Mouse (Mus musculus): ENCODE data around the gene Slc38a3. TPM values are rescaled to one million over a fixed set of nuclear protein-coding genes. Genes with fewer than 3 reads are reported as not detected.

Slc38a3 gene
- total and polyA plus RNA-seq, 3 experiments, result not detected

DNA sequence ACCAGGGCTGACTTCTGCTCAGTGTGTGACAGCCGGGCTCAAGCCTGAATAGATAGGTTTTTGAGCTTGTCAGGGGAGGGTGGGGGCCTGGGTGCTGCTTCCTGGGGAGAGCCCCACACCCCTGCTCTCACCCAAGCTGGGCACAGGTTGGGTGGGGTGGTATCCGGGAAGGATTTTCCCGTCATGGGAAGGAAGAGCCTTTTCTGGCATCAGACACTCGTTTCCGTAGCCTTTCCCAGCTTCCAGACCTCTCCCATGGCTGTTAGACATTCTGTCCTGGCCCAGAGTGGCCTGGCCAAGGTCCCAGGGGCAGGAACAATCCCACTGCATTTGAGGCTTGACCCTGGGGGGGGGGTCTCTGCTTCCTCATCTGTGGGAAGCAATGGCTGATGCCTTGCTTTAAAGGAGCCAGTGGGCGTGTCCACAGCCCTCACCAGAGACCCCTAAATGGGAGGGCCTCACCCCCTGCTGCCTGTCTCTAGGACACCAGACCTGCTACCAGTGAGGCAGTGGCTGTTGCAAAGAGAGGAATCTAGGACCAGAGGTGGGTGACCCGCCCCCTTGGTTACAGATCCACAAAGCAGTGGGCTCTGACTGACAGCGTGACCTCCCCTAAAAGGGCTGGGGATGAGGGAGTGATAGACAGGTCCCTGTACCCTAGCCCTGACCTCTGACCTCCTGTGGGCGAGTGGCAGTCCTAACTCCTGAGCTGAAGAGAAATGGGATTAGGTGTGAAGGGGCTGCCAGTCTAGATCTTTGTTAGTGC is 27.7 kb upstream of the Slc38a3 start:
- Histone ChIP-seq H3K9ac (ENCODE audit: control insufficient read depth, low read depth, low read length, poor library complexity, severe bottlenecking) (no peak overlapping the region), H3K36me3 (ENCODE audit: control insufficient read depth in 1 of 2, insufficient read depth in 2 of 2, low read length in 2 of 2) (no peaks in the 10 kb centered on the region), H3K4me1 (ENCODE audit: control insufficient read depth in 1 of 2, insufficient read depth in 2 of 2, low read length in 2 of 2) (no peaks in the 10 kb centered on the region), H3K4me3 (ENCODE audit: control insufficient read depth in 1 of 2, insufficient read depth in 1 of 2, low read depth in 2 of 2, low read length in 2 of 2) (no peak overlapping the region), H3K79me2 (ENCODE audit: control insufficient read depth, insufficient read depth, low read length, poor library complexity) (no peaks in the 10 kb centered on the region), H3K27me3 (ENCODE audit: control insufficient read depth in 1 of 2, insufficient read depth in 2 of 2, low read length in 2 of 2) (peaks cover 9 to 10% of the 10 kb centered on the region in 2 experiments; a peak in 3 of 4 replicates), H3K9me3 (replicated peaks; ENCODE audit: insufficient read depth, low read length) (no peaks in the 10 kb centered on the region), H3K27ac (ENCODE audit: control insufficient read depth, low read depth, low read length) (no peak overlapping the region)
- no peak for TF ChIP-seq ZMIZ1 (IDR thresholded peaks at IDR 0.05; ENCODE audit: low read depth, low read length)
- no peak for TF ChIP-seq POLR2AphosphoS5 (IDR thresholded peaks at IDR 0.05; ENCODE audit: borderline replicate concordance, low read depth, low read length)
- no peak for TF ChIP-seq EP300 (IDR thresholded peaks at IDR 0.05; ENCODE audit: low read depth in 1 of 2, low read length in 2 of 2)
- no peak for TF ChIP-seq RCOR1 (IDR thresholded peaks at IDR 0.05; ENCODE audit: low read depth, low read length)
- no peak for TF ChIP-seq ELF1 (IDR thresholded peaks at IDR 0.05; ENCODE audit: low read depth, low read length)
- TF ChIP-seq ETS1 (IDR thresholded peaks at IDR 0.05; ENCODE audit: low read depth, low read length), result no peak
- no peak for TF ChIP-seq POLR2A (IDR thresholded peaks at IDR 0.05; ENCODE audit: control insufficient read depth in 1 of 2, insufficient read depth in 1 of 2, low read depth in 1 of 2, low read length in 2 of 2, poor library complexity in 1 of 2)
- no peak for TF ChIP-seq CHD2 (IDR thresholded peaks at IDR 0.05; ENCODE audit: low read length)
- TF ChIP-seq CTCF (IDR thresholded peaks at IDR 0.05 in 2 of 3, conservative IDR thresholded peaks at IDR 0.05 in 1 of 3; ENCODE audit: control insufficient read depth in 1 of 3, insufficient read depth in 1 of 3, low read depth in 2 of 3, low read length in 3 of 3, poor library complexity in 1 of 3, severe bottlenecking in 1 of 3), result no peak
- no peak for DNase-seq (ENCODE audit: low read depth, low spot score)

- Histone ChIP-seq H3K9me3 (replicated peaks; ENCODE audit: insufficient read depth, low read length) (no peaks in the 10 kb centered on the region), H3K9ac (ENCODE audit: control insufficient read depth, low read depth, low read length, poor library complexity, severe bottlenecking) (no peak overlapping the region), H3K4me1 (ENCODE audit: control insufficient read depth in 1 of 2, insufficient read depth in 2 of 2, low read length in 2 of 2) (no peaks in the 10 kb centered on the region), H3K27me3 (ENCODE audit: control insufficient read depth in 1 of 2, insufficient read depth in 2 of 2, low read length in 2 of 2) (peaks cover 5 to 10% of the 10 kb centered on the region in 2 experiments; a peak in 3 of 4 replicates), H3K36me3 (ENCODE audit: control insufficient read depth in 1 of 2, insufficient read depth in 2 of 2, low read length in 2 of 2) (no peaks in the 10 kb centered on the region), H3K4me3 (ENCODE audit: control insufficient read depth in 1 of 2, insufficient read depth in 1 of 2, low read depth in 2 of 2, low read length in 2 of 2) (no peak overlapping the region), H3K79me2 (ENCODE audit: control insufficient read depth, insufficient read depth, low read length, poor library complexity) (no peaks in the 10 kb centered on the region), H3K27ac (ENCODE audit: control insufficient read depth, low read depth, low read length) (no peak overlapping the region)
- DNase-seq (ENCODE audit: low read depth, low spot score), result no peak
- no peak for TF ChIP-seq ZMIZ1 (IDR thresholded peaks at IDR 0.05; ENCODE audit: low read depth, low read length)
- no peak for TF ChIP-seq TAL1 (IDR thresholded peaks at IDR 0.05; ENCODE audit: low read length)
Measured at GRCm38 (mm10) chr9:107696106-107696479, 26.8 kb upstream of the Slc38a3 start.

DNA sequence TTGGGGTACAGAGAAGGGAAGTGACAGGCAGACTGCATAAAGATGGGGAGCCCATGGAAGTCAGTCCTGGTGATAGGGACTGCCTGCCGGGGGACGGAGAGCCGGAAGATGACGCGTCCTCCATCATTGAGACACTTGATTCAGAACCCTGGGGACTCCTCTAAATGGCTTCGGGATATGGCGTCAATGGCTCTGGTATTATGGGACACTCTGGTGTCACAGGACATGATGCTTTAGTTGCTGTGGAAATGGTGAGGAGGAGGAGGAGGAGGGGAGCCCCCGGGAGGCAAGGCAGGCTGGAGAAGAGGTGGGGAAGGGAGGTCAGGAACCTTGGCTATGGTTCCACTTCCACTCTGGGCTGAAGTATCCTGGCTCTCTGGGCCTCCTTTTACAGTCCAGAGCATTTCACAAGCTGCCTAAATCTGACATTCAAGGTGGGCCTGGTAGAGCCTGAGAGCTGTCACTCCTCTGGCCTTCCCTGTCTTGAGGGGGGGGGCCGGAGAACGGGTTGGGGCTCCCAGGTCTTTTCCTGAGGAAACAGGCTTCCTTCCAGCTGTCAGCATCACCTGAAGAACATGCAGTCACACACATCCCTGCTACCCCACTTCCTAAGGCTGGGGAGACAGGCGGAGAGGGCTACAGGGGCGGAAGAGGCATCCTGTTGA is 26.2 kb upstream of the Slc38a3 start:
- DNase-seq (ENCODE audit: low read depth, low spot score), result no peak
- TF ChIP-seq POLR2AphosphoS5 (IDR thresholded peaks at IDR 0.05; ENCODE audit: borderline replicate concordance, low read depth, low read length) (no peak), RCOR1 (IDR thresholded peaks at IDR 0.05; ENCODE audit: low read depth, low read length) (no peak), JUND (IDR thresholded peaks at IDR 0.05; ENCODE audit: low read depth, low read length) (no peak), ZKSCAN1 (IDR thresholded peaks at IDR 0.05; ENCODE audit: low read depth, low read length) (no peak), RAD21 (IDR thresholded peaks at IDR 0.05; ENCODE audit: low read depth, low read length) (no peak), ZC3H11A (IDR thresholded peaks at IDR 0.05; ENCODE audit: low read depth, low read length) (no peak)
- H3K27ac ChIP-seq (ENCODE audit: control insufficient read depth, low read depth, low read length), result no peak overlapping the region
- no peaks in the 10 kb centered on the region for H3K4me1 ChIP-seq (ENCODE audit: control insufficient read depth in 1 of 2, insufficient read depth in 2 of 2, low read length in 2 of 2)
- no peaks in the 10 kb centered on the region for H3K79me2 ChIP-seq (ENCODE audit: control insufficient read depth, insufficient read depth, low read length, poor library complexity)
- peaks cover 3 to 8% of the 10 kb centered on the region in 2 experiments; a peak in 3 of 4 replicates for H3K27me3 ChIP-seq (ENCODE audit: control insufficient read depth in 1 of 2, insufficient read depth in 2 of 2, low read length in 2 of 2)
- no peak overlapping the region for H3K9ac ChIP-seq (ENCODE audit: control insufficient read depth, low read depth, low read length, poor library complexity, severe bottlenecking)
- H3K36me3 ChIP-seq (ENCODE audit: control insufficient read depth in 1 of 2, insufficient read depth in 2 of 2, low read length in 2 of 2), result no peaks in the 10 kb centered on the region
- no peak overlapping the region for H3K4me3 ChIP-seq (ENCODE audit: control insufficient read depth in 1 of 2, insufficient read depth in 1 of 2, low read depth in 2 of 2, low read length in 2 of 2)
- no peaks in the 10 kb centered on the region for H3K9me3 ChIP-seq (replicated peaks; ENCODE audit: insufficient read depth, low read length)

All from MEL (cell line).